Mouse (Mus musculus) testis, adult 2 months (tissue): ENCODE measurements around the gene 4930503B20Rik.

Experiments used
- CTCF ChIP-seq: fragments of 200-500 bp; IDR thresholded peaks from 2 replicates; pipeline ENCODE4 v1.5.1; 2012; ENCODE audit warnings: low read depth, mild to moderate bottlenecking, inconsistent platforms, low read length, moderate library complexity; ENCODE audit not compliant: control insufficient read depth, insufficient read depth, insufficient replicate concordance
- POLR2A ChIP-seq: fragments of 200-500 bp; IDR thresholded peaks from 2 replicates; pipeline ENCODE4 v1.6.1; 2012; ENCODE audit warnings: low read depth, mild to moderate bottlenecking, inconsistent platforms, low read length, moderate library complexity; ENCODE audit not compliant: control insufficient read depth

DNA sequence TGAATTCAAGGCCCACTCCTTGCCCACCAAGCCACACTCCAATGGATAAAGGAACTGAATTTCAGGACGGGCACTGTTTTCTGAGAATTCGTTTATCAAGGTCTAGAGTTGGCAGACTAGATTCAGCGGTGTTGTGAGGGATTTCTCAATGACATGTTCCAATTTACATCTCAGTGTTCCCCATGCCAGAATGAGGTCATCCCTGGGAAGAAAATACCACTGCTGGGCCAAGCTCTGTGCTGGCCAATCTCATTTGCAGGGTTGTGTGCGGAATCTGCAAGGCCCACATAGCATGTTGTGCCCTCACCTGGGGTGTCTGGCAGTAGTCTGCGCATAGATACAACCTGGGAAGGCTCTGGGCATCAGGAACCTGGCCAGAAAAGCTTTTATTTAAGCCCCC lies 8.2 kb upstream of the 4930503B20Rik start:
- no peak for TF ChIP-seq CTCF
- TF ChIP-seq POLR2A = no peak
